Mouse (Mus musculus) ovary, postnatal 14 days (tissue): Measurements from ENCODE around the gene Gm4756.
A peak's percentile ranks its signal among the peaks of the same experiment; 100 is the strongest.
"Not testable (repeated sequence)": the region's sequence is repeated elsewhere in the genome, so short reads cannot be mapped to it uniquely, and the experiment has no call there.

ENCODE experiments used
- DNase-seq: peaks from one replicate; pipeline ENCODE4 v3.0.0; 2022; ENCODE audit warnings: low spot score

Gene Gm4756

GRCm38 (mm10) chr12:72654698-72655097, 5.2 kb upstream of the Gm4756 start:
- peak; percentile 51 for DNase-seq

- no peak for DNase-seq
Measured at GRCm38 (mm10) chr12:72648921-72649320, 540 bp downstream of the Gm4756 start.

GRCm38 (mm10) chr12:72638025-72638424, 11.4 kb downstream of the Gm4756 start:
- DNase-seq, result no peak

- no peak for DNase-seq
Measured at GRCm38 (mm10) chr12:72628751-72629150, 20.7 kb downstream of the Gm4756 start.

- DNase-seq, result no peak
Measured at GRCm38 (mm10) chr12:72622853-72623496, 26.5 kb downstream of the Gm4756 start.

GRCm38 (mm10) chr12:72621441-72621840, 28.0 kb downstream of the Gm4756 start:
- DNase-seq, result no peak

GRCm38 (mm10) chr12:72620856-72621255, 28.6 kb downstream of the Gm4756 start:
- DNase-seq, result no peak

GRCm38 (mm10) chr12:72612053-72612452, 37.4 kb downstream of the Gm4756 start:
- no peak for DNase-seq

- DNase-seq, result not testable (repeated sequence)
Measured at GRCm38 (mm10) chr12:72598731-72599130, 50.7 kb downstream of the Gm4756 start.

- no peak for DNase-seq
Measured at GRCm38 (mm10) chr12:72594001-72594400, 55.5 kb downstream of the Gm4756 start.

- no peak for DNase-seq
Measured at GRCm38 (mm10) chr12:72592991-72593390, 56.5 kb downstream of the Gm4756 start.

- DNase-seq, result no peak
Measured at GRCm38 (mm10) chr12:72585339-72585738, 64.1 kb downstream of the Gm4756 start.

- no peak for DNase-seq
Measured at GRCm38 (mm10) chr12:72583099-72583498, 66.4 kb downstream of the Gm4756 start.

GRCm38 (mm10) chr12:72582021-72582420, 67.4 kb downstream of the Gm4756 start:
- no peak for DNase-seq

- no peak for DNase-seq
Measured at GRCm38 (mm10) chr12:72564281-72564795, 85.1 kb downstream of the Gm4756 start.

GRCm38 (mm10) chr12:72554347-72554746, 95.1 kb downstream of the Gm4756 start:
- DNase-seq, result no peak

- DNase-seq, result no peak
Measured at GRCm38 (mm10) chr12:72538571-72538970, 110.9 kb downstream of the Gm4756 start.

GRCm38 (mm10) chr12:72536021-72536597, 113.4 kb downstream of the Gm4756 start, which contains the start of gene Pcnx4:
Gene Pcnx4 (plus strand): TSS chr12:72536383.
- DNase-seq, result peak; percentile 95

- DNase-seq, result peak; percentile 5
Measured at GRCm38 (mm10) chr12:72535599-72535998, 113.9 kb downstream of the Gm4756 start.

- no peak for DNase-seq
Measured at GRCm38 (mm10) chr12:72533986-72534385, 115.5 kb downstream of the Gm4756 start.

GRCm38 (mm10) chr12:72532303-72532702, 117.2 kb downstream of the Gm4756 start:
- DNase-seq, result no peak
